Mouse (Mus musculus): ENCODE data around the gene Ldoc1.
A peak's percentile ranks its signal among the peaks of the same experiment; 100 is the strongest.

Ldoc1 gene

DNA sequence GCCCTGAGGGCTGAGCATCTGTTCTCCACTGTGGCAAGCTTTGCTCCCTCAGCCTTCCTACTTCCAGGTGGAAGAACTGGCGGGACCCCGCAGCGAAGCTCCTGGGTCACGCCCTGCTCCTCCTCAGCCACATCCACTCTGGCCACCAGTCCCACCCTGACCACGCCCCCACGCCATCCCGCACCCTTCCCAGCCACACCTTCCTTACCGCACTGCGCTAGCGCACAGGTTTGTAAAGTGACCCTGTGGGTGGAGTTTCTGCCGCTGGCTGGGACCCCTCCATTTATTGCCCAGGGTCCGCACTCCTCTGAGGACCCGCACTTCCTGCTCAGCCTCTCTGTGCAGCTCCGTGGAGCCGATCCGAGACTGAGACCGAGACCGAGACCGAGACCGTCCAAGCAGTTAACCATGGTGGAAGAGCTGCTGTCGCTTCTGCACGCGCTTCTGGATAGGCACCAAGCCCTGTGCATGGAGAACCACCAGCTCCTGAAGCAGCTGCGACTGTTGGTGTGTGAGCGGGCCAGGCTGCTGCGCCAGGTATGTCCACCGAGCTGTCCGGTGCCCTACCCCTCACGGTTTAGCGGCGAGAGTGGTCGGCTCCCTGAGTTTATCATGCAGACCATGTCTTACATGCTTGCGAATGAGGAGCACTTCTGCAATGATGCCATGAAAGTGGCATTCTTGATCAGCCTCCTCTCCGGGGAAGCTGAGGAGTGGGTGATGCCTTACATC is at the start of gene Ldoc1:
Gene Ldoc1 (plus strand): TSS at position 196 of the 732 bp plus-strand sequence.
- no peak for DNase-seq

DNA sequence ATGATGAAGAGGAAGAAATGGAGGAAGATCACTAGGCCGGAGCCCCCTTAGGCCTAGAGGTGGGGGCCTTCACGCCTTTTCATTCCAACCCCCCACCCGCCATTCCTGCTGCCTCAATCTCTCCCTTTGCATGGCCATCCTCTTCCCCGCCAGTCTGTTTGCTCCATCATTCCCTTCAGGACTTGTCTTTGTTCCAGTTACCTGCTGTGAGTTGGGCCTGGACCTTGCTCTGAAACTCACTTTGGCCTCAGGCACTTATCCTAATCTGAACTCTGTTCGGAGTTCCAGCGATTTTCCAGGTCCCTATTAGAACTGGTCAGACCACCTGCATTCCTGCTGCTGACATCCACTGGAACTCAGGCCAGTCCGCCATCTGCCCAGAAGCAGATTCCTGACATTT is 834 bp downstream of the Ldoc1 start:
- no peak for DNase-seq

DNA sequence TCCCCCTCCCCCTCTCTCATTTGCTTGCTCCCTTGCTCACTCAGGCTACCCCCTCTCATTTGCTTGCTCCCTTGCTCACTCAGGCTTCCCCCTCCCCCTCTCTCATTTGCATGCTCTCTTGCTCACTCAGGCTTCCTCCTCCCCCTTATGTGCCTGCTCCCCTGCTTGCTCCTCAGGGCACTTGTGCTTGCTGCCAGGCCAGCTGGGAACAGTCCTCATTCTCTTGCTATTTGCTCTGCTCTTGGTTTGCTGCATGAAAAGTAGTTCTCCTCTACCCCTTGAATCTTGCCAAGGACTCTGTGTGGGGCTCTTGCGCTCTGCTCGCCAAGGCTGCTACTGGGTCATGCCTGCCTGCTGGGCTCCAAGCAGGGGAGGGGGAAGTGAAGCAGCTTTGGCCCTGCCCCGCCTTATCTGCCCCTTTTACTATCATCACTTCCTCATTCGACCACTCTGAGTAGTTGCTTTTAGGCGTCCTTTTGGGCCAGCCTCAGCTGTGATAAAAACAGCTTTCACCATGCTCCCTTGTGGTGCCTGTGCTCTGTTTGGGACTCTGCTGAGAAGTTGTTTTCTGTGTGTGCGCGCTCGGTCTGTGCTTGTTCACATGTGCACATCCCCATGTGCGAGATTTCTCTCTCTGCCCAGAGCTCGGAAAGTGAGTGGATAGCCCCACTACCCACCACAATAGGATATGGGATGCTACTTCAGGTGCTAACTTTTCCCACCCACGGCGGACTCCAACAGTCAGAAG is 13.2 kb downstream of the Ldoc1 start:
- peak; percentile 15 for DNase-seq

DNA sequence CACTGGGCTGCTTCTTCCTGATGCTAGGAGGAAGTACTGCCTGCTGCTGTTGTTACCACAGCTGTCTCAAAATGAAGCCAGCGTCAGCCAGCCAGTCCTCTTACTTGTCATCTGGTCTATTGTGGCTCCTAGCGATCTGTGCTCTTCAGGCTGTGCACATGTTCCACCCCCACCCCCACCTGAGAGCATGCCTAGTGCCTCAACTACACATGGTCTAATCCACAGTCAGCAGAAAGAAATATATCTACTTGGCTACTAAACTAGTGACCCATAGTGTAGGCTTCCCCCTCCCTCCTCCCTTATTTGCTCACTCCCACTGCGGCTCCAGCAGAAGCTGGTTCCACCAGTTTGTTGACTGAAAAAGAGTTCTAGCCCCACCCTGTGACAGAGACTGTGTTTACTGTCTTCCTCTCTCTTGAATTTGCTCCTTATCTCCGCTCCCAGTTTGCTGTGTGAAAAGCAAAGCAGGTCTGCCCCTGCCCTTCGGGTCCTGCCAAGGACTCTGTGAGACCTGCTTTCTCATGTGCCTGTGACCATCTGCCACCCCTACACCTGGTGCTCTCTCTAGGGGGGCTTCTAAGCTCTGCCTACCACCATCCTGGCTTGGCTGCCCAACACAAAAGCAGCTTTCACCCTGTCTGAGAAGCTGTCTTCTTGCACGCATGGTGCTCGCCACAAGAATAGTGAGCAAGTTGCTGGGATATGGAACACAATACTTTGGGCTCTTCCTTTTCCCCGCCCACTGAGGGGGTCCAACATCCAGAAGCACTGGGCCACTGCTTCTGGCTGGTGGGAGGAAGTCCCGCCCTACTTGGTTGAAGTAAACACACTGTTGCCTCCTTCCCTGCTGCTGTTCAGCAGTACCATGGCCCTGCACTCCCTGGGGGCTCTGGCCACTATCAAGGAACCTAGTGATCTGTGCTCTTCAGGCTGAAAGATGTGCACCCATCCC is 14.0 kb downstream of the Ldoc1 start:
- DNase-seq = no peak

DNA sequence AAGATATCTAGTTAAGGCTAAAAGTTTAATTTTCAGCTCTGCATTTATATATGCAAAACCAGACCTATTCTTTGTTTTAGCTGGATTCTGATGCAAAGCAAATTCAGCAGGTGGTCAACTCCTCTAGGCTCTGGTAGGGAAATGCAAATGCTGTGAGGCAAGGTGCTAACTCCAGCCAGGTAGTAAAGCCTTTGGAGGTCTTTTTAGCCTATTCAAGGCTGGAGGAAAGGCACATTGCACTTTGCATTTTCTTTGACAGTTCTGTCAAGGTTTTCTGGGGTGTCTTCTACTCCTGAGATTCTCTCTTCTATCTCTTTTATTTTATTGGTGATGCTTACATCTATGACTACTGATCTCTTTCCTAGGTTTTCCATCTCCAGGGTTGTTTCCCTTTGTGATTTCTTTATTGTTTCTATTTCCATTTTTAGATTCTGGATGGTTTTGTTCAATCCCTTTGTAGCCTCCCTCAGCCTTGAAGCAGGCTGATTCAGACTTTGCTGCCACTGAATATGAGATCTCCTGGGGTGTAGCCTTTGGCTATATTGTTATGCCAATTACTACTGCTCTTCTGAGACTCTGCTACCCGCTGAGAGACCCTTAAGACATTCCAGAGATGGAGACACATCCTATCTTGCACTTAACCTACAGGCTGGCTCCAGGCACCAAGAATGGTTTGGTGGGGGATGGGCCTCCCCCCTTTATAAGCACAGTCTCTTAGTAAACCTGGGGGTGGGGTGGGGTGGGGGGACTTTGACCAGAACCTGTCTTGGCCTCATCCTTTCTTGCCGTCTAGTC is 18.4 kb downstream of the Ldoc1 start:
- DNase-seq = no peak
